Mouse (Mus musculus): Measurements from ENCODE around the gene Olfr1280. TPM values are rescaled to one million over a fixed set of nuclear protein-coding genes. Genes with fewer than 3 reads are reported as not detected.
"Not testable (repeated sequence)": the region's sequence is repeated elsewhere in the genome, so short reads cannot be mapped to it uniquely, and the experiment has no call there.

Gene Olfr1280
- total RNA-seq (2021) = not detected
- not detected in 2 replicates for polyA plus RNA-seq (2012; rRNA removed)
- long read RNA-seq = 0 reads

- H3K4me3 ChIP-seq = no peak within 1 kb of the TSS
- no peaks in the 10 kb centered on the region for H3K4me1 ChIP-seq (ENCODE audit: control insufficient read depth, insufficient read depth, low read length)
- H3K79me2 ChIP-seq (replicated peaks; ENCODE audit: control insufficient read depth, insufficient read depth, low read length) = no peaks in the 10 kb centered on the region
- H3K36me3 ChIP-seq (ENCODE audit: control insufficient read depth, insufficient read depth, low read length) = no peaks in the 10 kb centered on the region
- intact Hi-C loops (cut with DNase I) = no loop called here
- no peak within 1 kb of the TSS for H3K27ac ChIP-seq
- H3K9ac ChIP-seq (ENCODE audit: low read depth, low read length) = no peak within 1 kb of the TSS
- TF ChIP-seq EP300 (IDR thresholded peaks at IDR 0.05; ENCODE audit: insufficient read depth, low read depth, low read length) (no peak), CTCF (IDR thresholded peaks at IDR 0.05) (no peak), POLR2A (IDR thresholded peaks at IDR 0.05; ENCODE audit: insufficient read depth, low read depth, low read length) (no peak)
- no peak for DNase-seq
- H3K27me3 ChIP-seq (ENCODE audit: control insufficient read depth, insufficient read depth, low read length) = no peaks in the 10 kb centered on the region
These were observed at the start of gene Olfr1280 for GRCm38 (mm10) chr2:111313717-111314116. Gene Olfr1280 (plus strand): TSS chr2:111314017.

DNA sequence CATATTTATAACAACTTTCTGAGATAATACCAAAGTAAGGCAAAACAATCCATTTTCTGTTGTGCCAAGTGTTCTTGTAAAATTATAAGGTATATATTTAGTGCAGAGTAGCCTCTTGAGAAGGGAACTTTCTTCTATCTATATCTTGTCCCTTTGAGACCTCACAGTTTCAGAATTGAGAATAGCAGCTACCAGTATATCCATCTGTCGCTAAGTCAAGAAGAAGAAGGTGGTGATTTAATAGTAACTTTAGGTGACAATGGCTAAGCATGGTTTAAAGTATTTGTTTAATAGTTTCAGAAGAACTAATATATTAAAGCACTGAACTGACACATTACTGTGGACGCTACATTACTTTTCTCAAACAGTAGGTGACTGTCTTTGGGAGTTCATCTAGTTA, 39.8 kb upstream of the Olfr1280 start, which contains the start of gene Olfr1277:
Gene Olfr1277, minus strand, starts transcription at position 101 of the 400 bp plus-strand sequence.
- Histone ChIP-seq H3K27ac (no peak within 1 kb of the TSS), H3K27me3 (ENCODE audit: control insufficient read depth, insufficient read depth, low read length) (no peaks in the 10 kb centered on the region), H3K4me3 (no peak within 1 kb of the TSS), H3K36me3 (ENCODE audit: control insufficient read depth, insufficient read depth, low read length) (no peaks in the 10 kb centered on the region), H3K9ac (ENCODE audit: low read depth, low read length) (no peak within 1 kb of the TSS), H3K4me1 (ENCODE audit: control insufficient read depth, insufficient read depth, low read length) (no peaks in the 10 kb centered on the region), H3K79me2 (replicated peaks; ENCODE audit: control insufficient read depth, insufficient read depth, low read length) (no peaks in the 10 kb centered on the region)
- no peak for TF ChIP-seq CTCF (IDR thresholded peaks at IDR 0.05)
- no peak for TF ChIP-seq POLR2A (IDR thresholded peaks at IDR 0.05; ENCODE audit: insufficient read depth, low read depth, low read length)
- TF ChIP-seq EP300 (IDR thresholded peaks at IDR 0.05; ENCODE audit: insufficient read depth, low read depth, low read length) = no peak
- intact Hi-C loops (cut with DNase I) = no loop called here
- 64% methylated on average over 2 of the region's 2 CpGs for WGBS
- DNase-seq = no peak

GRCm38 (mm10) chr2:111289836-111290235, 24.0 kb upstream of the Olfr1280 start, which contains the start of gene Olfr1278:
Gene Olfr1278 (plus strand): TSS chr2:111290136.
- no peak within 1 kb of the TSS for H3K4me3 ChIP-seq
- TF ChIP-seq EP300 (IDR thresholded peaks at IDR 0.05; ENCODE audit: insufficient read depth, low read depth, low read length) (no peak), POLR2A (IDR thresholded peaks at IDR 0.05; ENCODE audit: insufficient read depth, low read depth, low read length) (no peak), CTCF (IDR thresholded peaks at IDR 0.05) (no peak)
- H3K27me3 ChIP-seq (ENCODE audit: control insufficient read depth, insufficient read depth, low read length) = no peaks in the 10 kb centered on the region
- no peak for DNase-seq
- intact Hi-C loops (cut with DNase I) = no loop called here
- no peaks in the 10 kb centered on the region for H3K79me2 ChIP-seq (replicated peaks; ENCODE audit: control insufficient read depth, insufficient read depth, low read length)
- H3K27ac ChIP-seq = no peak within 1 kb of the TSS
- no peaks in the 10 kb centered on the region for H3K36me3 ChIP-seq (ENCODE audit: control insufficient read depth, insufficient read depth, low read length)
- no peak within 1 kb of the TSS for H3K9ac ChIP-seq (ENCODE audit: low read depth, low read length)
- no peaks in the 10 kb centered on the region for H3K4me1 ChIP-seq (ENCODE audit: control insufficient read depth, insufficient read depth, low read length)

DNA sequence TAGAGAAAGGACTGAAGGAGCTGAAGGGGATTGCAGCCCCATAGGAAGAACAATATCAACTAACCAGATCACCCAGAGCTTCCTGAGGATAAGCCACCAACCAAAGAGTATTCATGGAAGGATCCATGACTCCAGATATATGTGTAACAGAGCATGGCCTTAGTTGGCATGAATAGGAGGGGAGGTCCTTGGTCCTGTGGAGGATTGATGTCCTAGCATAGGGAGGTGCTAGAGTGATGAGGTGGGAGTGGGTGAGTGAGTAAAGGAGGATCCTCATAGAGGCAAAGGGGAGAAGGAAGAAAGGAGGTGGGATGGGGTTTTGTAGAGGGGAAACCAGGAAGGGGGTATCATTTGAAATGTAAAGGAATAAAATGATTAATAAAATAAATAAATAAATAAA, 15.3 kb upstream of the Olfr1280 start:
- no peaks in the 10 kb centered on the region for H3K27me3 ChIP-seq (ENCODE audit: control insufficient read depth, insufficient read depth, low read length)
- H3K27ac ChIP-seq = no peak overlapping the region
- H3K79me2 ChIP-seq (replicated peaks; ENCODE audit: control insufficient read depth, insufficient read depth, low read length) = no peaks in the 10 kb centered on the region
- H3K4me3 ChIP-seq = no peak overlapping the region
- TF ChIP-seq CTCF (IDR thresholded peaks at IDR 0.05) = no peak
- no peak for TF ChIP-seq EP300 (IDR thresholded peaks at IDR 0.05; ENCODE audit: insufficient read depth, low read depth, low read length)
- no peak for TF ChIP-seq POLR2A (IDR thresholded peaks at IDR 0.05; ENCODE audit: insufficient read depth, low read depth, low read length)
- H3K36me3 ChIP-seq (ENCODE audit: control insufficient read depth, insufficient read depth, low read length) = no peaks in the 10 kb centered on the region
- H3K9ac ChIP-seq (ENCODE audit: low read depth, low read length) = no peak overlapping the region
- intact Hi-C loops (cut with DNase I) = no loop called here
- no peaks in the 10 kb centered on the region for H3K4me1 ChIP-seq (ENCODE audit: control insufficient read depth, insufficient read depth, low read length)
- no peak for DNase-seq

DNA sequence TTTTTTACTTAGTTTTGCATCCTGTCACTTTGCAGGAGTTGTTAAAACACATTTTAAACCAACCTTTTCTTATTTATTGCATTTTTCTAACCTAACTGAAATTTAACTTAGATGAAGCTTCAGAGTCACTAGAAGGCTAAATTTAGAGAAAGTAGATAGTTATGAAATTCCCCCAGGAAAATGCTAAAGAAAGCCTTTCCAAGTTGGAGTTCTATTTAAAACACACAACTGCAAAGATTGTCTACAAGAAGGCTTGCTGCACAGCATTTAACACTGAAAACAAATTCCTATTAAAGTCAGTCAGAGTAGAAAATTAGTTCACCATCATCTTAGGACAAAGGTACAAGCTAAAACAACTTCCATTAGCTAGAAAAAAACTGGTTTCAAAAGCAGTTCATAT, 13.4 kb upstream of the Olfr1280 start, which contains the start of gene Olfr1279:
Gene Olfr1279, plus strand, starts transcription at position 262 of the 400 bp plus-strand sequence.
- H3K9ac ChIP-seq (ENCODE audit: low read depth, low read length) = no peak within 1 kb of the TSS
- no peak within 1 kb of the TSS for H3K27ac ChIP-seq
- no peaks in the 10 kb centered on the region for H3K4me1 ChIP-seq (ENCODE audit: control insufficient read depth, insufficient read depth, low read length)
- TF ChIP-seq CTCF (IDR thresholded peaks at IDR 0.05) (no peak), EP300 (IDR thresholded peaks at IDR 0.05; ENCODE audit: insufficient read depth, low read depth, low read length) (no peak), POLR2A (IDR thresholded peaks at IDR 0.05; ENCODE audit: insufficient read depth, low read depth, low read length) (no peak)
- H3K4me3 ChIP-seq = no peak within 1 kb of the TSS
- intact Hi-C loops (cut with DNase I) = no loop called here
- no peak for DNase-seq
- H3K27me3 ChIP-seq (ENCODE audit: control insufficient read depth, insufficient read depth, low read length) = no peaks in the 10 kb centered on the region
- no peaks in the 10 kb centered on the region for H3K36me3 ChIP-seq (ENCODE audit: control insufficient read depth, insufficient read depth, low read length)
- H3K79me2 ChIP-seq (replicated peaks; ENCODE audit: control insufficient read depth, insufficient read depth, low read length) = no peaks in the 10 kb centered on the region

GRCm38 (mm10) chr2:111326220-111326619, 12.4 kb downstream of the Olfr1280 start, which contains the start of gene Olfr1281:
Gene Olfr1281 (plus strand): TSS chr2:111326520.
- Histone ChIP-seq H3K9ac (ENCODE audit: low read depth, low read length) (no peak within 1 kb of the TSS), H3K36me3 (ENCODE audit: control insufficient read depth, insufficient read depth, low read length) (no peaks in the 10 kb centered on the region), H3K27ac (no peak within 1 kb of the TSS), H3K79me2 (replicated peaks; ENCODE audit: control insufficient read depth, insufficient read depth, low read length) (no peaks in the 10 kb centered on the region), H3K27me3 (ENCODE audit: control insufficient read depth, insufficient read depth, low read length) (no peaks in the 10 kb centered on the region), H3K4me3 (no peak within 1 kb of the TSS), H3K4me1 (ENCODE audit: control insufficient read depth, insufficient read depth, low read length) (no peaks in the 10 kb centered on the region)
- no peak for DNase-seq
- no peak for TF ChIP-seq POLR2A (IDR thresholded peaks at IDR 0.05; ENCODE audit: insufficient read depth, low read depth, low read length)
- no peak for TF ChIP-seq CTCF (IDR thresholded peaks at IDR 0.05)
- TF ChIP-seq EP300 (IDR thresholded peaks at IDR 0.05; ENCODE audit: insufficient read depth, low read depth, low read length) = no peak
- WGBS = 42% methylated on average over 2 of the region's 2 CpGs
- intact Hi-C loops (cut with DNase I) = no loop called here

- intact Hi-C loops (cut with DNase I); H3K4me3 ChIP-seq: not testable (repeated sequence)
- 79% methylated on average over 5 of the region's 5 CpGs for WGBS
These were observed 19.9 kb downstream of the Olfr1280 start for GRCm38 (mm10) chr2:111333721-111334120.

More at GRCm38 (mm10) chr2:111333721-111334120, 19.9 kb downstream of the Olfr1280 start:
- not testable (repeated sequence) for DNase-seq; H3K9ac ChIP-seq (ENCODE audit: low read depth, low read length); H3K36me3 ChIP-seq (ENCODE audit: control insufficient read depth, insufficient read depth, low read length); H3K79me2 ChIP-seq (replicated peaks; ENCODE audit: control insufficient read depth, insufficient read depth, low read length); H3K27ac ChIP-seq; H3K4me1 ChIP-seq (ENCODE audit: control insufficient read depth, insufficient read depth, low read length); H3K27me3 ChIP-seq (ENCODE audit: control insufficient read depth, insufficient read depth, low read length)
